Mouse (Mus musculus): ENCODE data around the gene Gm5039. TPM values are rescaled to one million over a fixed set of nuclear protein-coding genes. Genes with fewer than 3 reads are reported as not detected.
"Not testable (repeated sequence)": the region's sequence is repeated elsewhere in the genome, so short reads cannot be mapped to it uniquely, and the experiment has no call there.

Gm5039 gene
- polyA plus RNA-seq, 1 experiment from 2014 or later = not detected

DNA sequence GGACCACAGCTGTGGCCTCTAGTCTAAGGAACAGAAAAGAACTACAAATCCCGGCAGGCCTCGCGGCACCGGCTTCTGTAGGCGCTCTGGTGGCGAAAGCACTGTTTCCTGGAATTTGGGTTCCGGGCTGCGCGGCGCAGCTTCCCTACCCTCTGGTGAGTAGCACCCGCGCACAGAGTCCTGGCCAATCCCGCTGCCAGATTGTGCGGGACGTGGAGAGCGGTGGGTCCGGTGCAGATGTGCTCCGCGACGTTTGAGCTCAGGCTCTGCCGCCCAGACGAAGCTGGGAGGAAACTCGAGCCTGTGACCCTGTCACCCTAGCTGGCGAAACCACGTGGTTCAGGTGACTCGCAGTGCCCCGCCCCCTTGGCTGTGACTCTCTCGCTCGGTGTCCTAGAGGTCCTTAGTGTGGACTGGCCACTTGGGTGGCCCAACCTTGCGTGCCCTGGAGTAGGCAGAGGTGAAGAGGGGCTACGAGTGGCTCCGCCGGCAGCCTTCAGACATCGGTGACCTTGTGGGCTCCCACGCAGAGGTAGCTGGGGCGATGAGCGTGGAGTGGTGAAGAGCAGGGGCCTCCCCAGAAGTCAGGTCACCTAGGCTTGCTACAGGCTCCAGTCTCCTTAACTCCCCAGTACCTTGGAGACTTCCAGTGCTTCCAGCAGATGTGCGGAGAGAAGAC, 36.8 kb upstream of the Gm5039 start, which contains the start of gene Adck1:
Gene Adck1, plus strand, starts transcription at position 114 of the 679 bp plus-strand sequence.
- peaks cover 4% of the 10 kb centered on the region; the same call in 1 of the 2 replicates for H3K4me1 ChIP-seq (ENCODE audit: insufficient read depth)
- WGBS (ENCODE audit: insufficient replicate concordance) = 1% methylated on average over 38 of the region's 38 CpGs
- peak within 1 kb of the TSS; percentile 94 for H3K27ac ChIP-seq (ENCODE audit: low read depth)
- ATAC-seq (peak; percentile 98), DNase-seq (peak; percentile 88)
- peak within 1 kb of the TSS; percentile 77 for H3K9ac ChIP-seq (replicated peaks)
- no peaks in the 10 kb centered on the region for H3K9me3 ChIP-seq (ENCODE audit: low read length)
- no peaks in the 10 kb centered on the region for H3K27me3 ChIP-seq (ENCODE audit: insufficient read depth, low read length)
- no peaks in the 10 kb centered on the region for H3K36me3 ChIP-seq (replicated peaks; ENCODE audit: insufficient read depth, low read length)
- TF ChIP-seq CTCF (IDR thresholded peaks at IDR 0.05; ENCODE audit: low read depth) = no peak
- no peak for TF ChIP-seq EP300 (IDR thresholded peaks at IDR 0.05; ENCODE audit: low read depth)
- peak within 1 kb of the TSS; percentile 70 for H3K4me3 ChIP-seq (ENCODE audit: low read depth, low read length)
- H3K4me2 ChIP-seq (ENCODE audit: low read depth, low read length) = peak within 1 kb of the TSS; percentile 94

DNA sequence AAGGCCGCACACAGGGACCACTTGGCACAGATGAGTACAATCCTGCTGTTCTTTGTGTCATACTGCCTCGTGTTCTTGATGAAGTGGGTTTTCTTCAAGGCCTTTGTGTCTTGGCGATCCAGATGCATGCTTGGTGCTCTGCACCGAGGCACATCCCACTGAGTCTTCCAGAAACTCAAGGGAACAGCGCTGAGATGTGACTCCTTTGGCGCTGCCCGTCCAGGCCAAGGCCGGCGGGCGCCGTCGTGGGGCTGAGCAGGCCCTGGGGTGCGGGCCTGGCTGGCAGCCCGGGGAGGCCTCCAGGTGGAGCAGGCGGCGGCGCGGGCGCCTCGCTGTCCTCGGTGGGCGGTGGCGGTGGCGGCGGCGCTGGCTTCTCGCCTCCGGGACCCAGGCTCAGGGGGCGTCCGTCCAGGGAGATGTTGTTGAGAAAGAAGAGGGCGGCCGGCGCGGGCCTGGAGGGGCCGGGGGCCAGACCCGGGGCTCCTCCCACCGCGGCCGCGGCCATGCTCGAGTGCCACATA, 30.4 kb upstream of the Gm5039 start:
- Histone ChIP-seq H3K36me3 (replicated peaks; ENCODE audit: insufficient read depth, low read length) (no peaks in the 10 kb centered on the region), H3K9ac (replicated peaks) (no peak overlapping the region), H3K9me3 (ENCODE audit: low read length) (no peaks in the 10 kb centered on the region), H3K27me3 (ENCODE audit: insufficient read depth, low read length) (no peaks in the 10 kb centered on the region), H3K4me2 (ENCODE audit: low read depth, low read length) (peak overlapping the region; percentile 55; the same call in 1 of the 2 replicates), H3K27ac (ENCODE audit: low read depth) (no peak overlapping the region), H3K4me3 (ENCODE audit: low read depth, low read length) (peak overlapping the region; percentile 20; the same call in 1 of the 2 replicates), H3K4me1 (ENCODE audit: insufficient read depth) (no peaks in the 10 kb centered on the region)
- ATAC-seq (no peak), DNase-seq (no peak)
- TF ChIP-seq EP300 (IDR thresholded peaks at IDR 0.05; ENCODE audit: low read depth) (no peak), CTCF (IDR thresholded peaks at IDR 0.05; ENCODE audit: low read depth) (no peak)
- WGBS (ENCODE audit: insufficient replicate concordance) = 17% methylated on average over 36 of the region's 41 CpGs

DNA sequence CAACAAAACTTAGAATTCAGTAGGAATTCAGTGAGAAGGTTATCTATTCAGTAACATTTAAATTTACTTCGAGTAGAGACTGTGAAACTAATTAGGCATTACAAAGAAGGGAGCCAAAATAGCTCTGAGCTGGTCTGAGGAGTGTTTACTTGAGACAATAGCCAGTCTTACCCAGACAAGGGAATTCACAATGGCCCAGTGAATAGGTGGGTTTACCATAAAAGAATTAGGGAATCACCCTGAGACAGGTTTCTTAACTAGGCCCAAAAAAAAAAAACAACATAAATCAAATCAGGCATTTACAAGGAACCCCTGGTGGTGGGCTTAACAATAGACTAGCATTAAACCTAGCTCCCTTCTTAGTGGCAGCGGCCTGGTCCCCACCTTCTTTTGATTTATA, 17.5 kb upstream of the Gm5039 start:
- H3K4me2 ChIP-seq (ENCODE audit: low read depth, low read length); H3K4me3 ChIP-seq (ENCODE audit: low read depth, low read length); ATAC-seq; H3K9me3 ChIP-seq (ENCODE audit: low read length); H3K4me1 ChIP-seq (ENCODE audit: insufficient read depth); DNase-seq; H3K27ac ChIP-seq (ENCODE audit: low read depth); H3K9ac ChIP-seq (replicated peaks); H3K27me3 ChIP-seq (ENCODE audit: insufficient read depth, low read length); H3K36me3 ChIP-seq (replicated peaks; ENCODE audit: insufficient read depth, low read length): not testable (repeated sequence)
- WGBS (ENCODE audit: insufficient replicate concordance) = 41% methylated on average over 2 of the region's 2 CpGs

DNA sequence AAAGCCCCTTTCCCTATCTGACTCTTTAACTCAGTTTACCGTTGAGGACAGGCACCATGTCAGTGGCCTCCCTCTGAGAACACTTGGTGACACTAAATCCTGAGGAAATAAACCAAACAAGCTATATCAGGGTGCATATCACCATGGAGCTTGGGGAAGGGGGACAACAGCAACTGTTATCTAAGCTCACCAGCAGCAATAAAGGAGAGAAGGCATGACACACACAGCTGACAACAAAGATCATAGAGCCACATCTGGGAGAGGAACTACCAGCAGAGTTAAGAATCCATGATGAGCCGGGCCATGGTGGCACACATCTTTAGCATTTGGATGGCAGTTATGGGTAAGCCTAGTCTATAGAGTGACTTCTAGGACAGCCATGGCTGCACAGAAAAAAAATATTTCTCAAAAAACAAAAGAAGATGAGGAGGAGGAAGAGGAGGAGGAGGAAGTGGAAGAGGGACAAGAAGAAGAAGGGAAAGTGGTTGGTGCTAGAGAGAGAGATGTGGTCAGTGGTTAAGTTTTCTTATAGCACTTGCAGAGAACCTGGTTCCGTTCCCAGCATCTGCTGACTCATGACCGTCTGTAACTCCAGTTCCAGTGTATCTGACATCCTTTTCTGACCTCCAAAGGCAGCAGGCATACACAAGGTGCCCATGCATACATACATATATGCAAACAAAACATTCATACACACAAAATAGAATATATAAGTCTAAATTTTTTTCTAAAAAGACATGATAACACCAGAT, 13.0 kb upstream of the Gm5039 start:
- H3K4me3 ChIP-seq (ENCODE audit: low read depth, low read length); H3K4me1 ChIP-seq (ENCODE audit: insufficient read depth); H3K27ac ChIP-seq (ENCODE audit: low read depth); H3K4me2 ChIP-seq (ENCODE audit: low read depth, low read length); H3K36me3 ChIP-seq (replicated peaks; ENCODE audit: insufficient read depth, low read length); DNase-seq; H3K9me3 ChIP-seq (ENCODE audit: low read length); ATAC-seq; H3K27me3 ChIP-seq (ENCODE audit: insufficient read depth, low read length); H3K9ac ChIP-seq (replicated peaks): not testable (repeated sequence)
- WGBS (ENCODE audit: insufficient replicate concordance) = 40% methylated on average over 4 of the region's 4 CpGs

DNA sequence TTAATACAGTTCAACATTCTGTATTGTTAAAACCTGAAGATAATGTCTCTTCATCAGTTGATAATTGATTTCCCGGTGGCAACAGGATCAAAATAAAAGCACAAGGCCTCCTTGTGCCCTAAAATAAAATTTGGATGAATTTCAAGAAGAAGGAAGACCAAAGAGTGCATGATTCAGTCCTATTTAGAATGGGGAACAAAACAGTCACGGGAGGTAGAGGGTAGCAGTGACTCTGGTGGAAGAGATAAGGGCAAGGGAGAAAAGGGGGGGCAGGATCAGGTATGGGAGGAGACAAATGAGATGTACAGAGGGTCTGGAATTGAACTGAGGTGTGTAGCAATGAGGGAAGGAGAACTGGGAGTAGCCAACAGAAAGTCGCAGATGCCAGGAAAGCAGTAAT, 9.3 kb downstream of the Gm5039 start:
- no peak for DNase-seq
- H3K4me3 ChIP-seq (ENCODE audit: low read depth, low read length) = no peak overlapping the region
- no peaks in the 10 kb centered on the region for H3K36me3 ChIP-seq (replicated peaks; ENCODE audit: insufficient read depth, low read length)
- H3K4me1 ChIP-seq (ENCODE audit: insufficient read depth) = no peaks in the 10 kb centered on the region
- H3K9ac ChIP-seq (replicated peaks) = no peak overlapping the region
- H3K27ac ChIP-seq (ENCODE audit: low read depth) = no peak overlapping the region
- H3K9me3 ChIP-seq (ENCODE audit: low read length) = no peaks in the 10 kb centered on the region
- no peak for ATAC-seq
- no peak overlapping the region for H3K4me2 ChIP-seq (ENCODE audit: low read depth, low read length)
- TF ChIP-seq EP300 (IDR thresholded peaks at IDR 0.05; ENCODE audit: low read depth) (no peak), CTCF (IDR thresholded peaks at IDR 0.05; ENCODE audit: low read depth) (no peak)
- 63% methylated on average over 3 of the region's 3 CpGs for WGBS (ENCODE audit: insufficient replicate concordance)
- H3K27me3 ChIP-seq (ENCODE audit: insufficient read depth, low read length) = no peaks in the 10 kb centered on the region

DNA sequence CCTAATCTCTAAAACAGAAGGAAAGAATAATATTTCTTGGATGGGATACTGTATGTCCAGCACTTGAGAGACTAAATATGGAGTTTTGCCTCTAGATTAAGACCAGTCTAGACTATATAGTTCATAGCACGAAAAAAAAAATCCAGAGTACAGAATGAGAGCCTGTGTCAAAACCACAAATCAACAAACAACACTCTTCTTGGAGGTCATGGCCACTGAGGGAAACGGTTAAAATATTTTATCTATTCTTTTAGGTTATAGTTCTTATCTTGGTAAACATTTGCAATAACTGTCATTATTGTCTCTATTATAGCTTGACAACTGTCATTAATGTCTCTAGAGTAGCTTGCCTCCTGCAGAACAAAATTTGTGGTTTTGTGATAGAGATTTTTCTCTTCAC, 26.7 kb downstream of the Gm5039 start:
- H3K9me3 ChIP-seq (ENCODE audit: low read length); H3K36me3 ChIP-seq (replicated peaks; ENCODE audit: insufficient read depth, low read length); H3K4me2 ChIP-seq (ENCODE audit: low read depth, low read length); DNase-seq; ATAC-seq; H3K9ac ChIP-seq (replicated peaks); H3K4me1 ChIP-seq (ENCODE audit: insufficient read depth); H3K27ac ChIP-seq (ENCODE audit: low read depth); H3K4me3 ChIP-seq (ENCODE audit: low read depth, low read length); H3K27me3 ChIP-seq (ENCODE audit: insufficient read depth, low read length): not testable (repeated sequence)
- 43% methylated on average over 2 of the region's 2 CpGs for WGBS (ENCODE audit: insufficient replicate concordance)

DNA sequence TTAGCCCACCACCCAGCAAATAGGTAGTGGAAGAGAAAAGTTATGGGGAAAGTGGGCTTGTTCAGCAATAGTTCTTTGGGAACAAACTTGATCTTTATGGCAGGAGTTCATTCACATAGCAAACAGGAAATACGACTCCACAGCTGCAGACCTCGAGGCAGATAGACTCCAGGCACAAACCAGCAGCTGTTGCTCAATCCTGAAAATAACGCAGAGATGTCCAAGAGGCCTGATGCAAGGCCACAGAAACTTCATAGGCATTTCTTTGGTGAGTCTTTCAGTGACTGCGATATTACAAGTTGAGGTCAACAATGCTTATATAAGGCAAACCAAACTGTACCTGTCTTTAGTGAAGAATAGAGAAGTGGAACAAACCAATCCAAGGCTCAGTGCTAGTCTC, 30.7 kb downstream of the Gm5039 start:
- H3K4me1 ChIP-seq (ENCODE audit: insufficient read depth); H3K4me2 ChIP-seq (ENCODE audit: low read depth, low read length); H3K27ac ChIP-seq (ENCODE audit: low read depth); H3K27me3 ChIP-seq (ENCODE audit: insufficient read depth, low read length); H3K9ac ChIP-seq (replicated peaks); H3K36me3 ChIP-seq (replicated peaks; ENCODE audit: insufficient read depth, low read length); DNase-seq; ATAC-seq; H3K9me3 ChIP-seq (ENCODE audit: low read length); H3K4me3 ChIP-seq (ENCODE audit: low read depth, low read length): not testable (repeated sequence)
- 50% methylated on average over 4 of the region's 4 CpGs for WGBS (ENCODE audit: insufficient replicate concordance)

DNA sequence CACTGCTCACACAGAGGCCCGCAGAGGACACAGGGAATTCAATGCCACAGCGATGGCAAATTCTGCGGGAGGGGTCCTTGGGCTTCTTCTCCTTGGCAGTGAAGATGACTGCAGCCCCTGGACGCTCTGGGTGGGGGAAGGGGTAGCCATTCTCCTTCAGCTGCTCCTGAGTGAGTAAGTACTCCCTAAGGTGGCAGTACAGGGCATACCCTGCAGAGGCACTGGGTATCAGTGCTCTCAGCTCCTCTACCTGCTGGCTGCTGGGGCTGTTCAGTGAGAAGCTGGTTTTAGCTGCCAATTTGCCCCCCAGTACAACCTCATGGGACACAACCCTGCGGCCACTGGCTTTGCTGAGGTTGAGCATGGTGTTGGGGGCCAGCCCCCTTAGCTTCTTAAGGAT, 38.6 kb downstream of the Gm5039 start:
- 78% methylated on average over 3 of the region's 5 CpGs for WGBS (ENCODE audit: insufficient replicate concordance)
- ATAC-seq; H3K36me3 ChIP-seq (replicated peaks; ENCODE audit: insufficient read depth, low read length); H3K4me2 ChIP-seq (ENCODE audit: low read depth, low read length); H3K4me1 ChIP-seq (ENCODE audit: insufficient read depth); DNase-seq; H3K9me3 ChIP-seq (ENCODE audit: low read length); H3K4me3 ChIP-seq (ENCODE audit: low read depth, low read length); H3K27ac ChIP-seq (ENCODE audit: low read depth); H3K27me3 ChIP-seq (ENCODE audit: insufficient read depth, low read length); H3K9ac ChIP-seq (replicated peaks): not testable (repeated sequence)

DNA sequence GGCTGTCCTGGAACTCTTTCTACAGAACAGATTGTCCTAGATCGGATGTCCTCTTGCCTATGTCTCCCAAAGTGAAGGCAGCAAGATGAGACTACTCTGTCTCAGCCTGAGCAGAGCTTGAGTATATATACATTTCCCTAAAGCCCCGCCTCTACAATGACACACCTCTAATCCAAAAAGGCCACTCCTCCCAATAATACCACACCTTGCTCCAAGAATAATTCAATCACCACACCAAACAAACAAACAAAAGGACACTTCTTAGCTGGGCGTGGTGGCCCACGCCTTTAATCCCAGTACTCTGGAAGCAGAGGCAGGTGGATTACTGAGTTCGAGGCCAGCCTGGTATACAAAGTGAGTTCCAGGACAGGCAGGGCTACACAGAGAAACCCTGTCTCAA, 49.4 kb downstream of the Gm5039 start, which contains the start of gene Gm5662:
Gene Gm5662, minus strand, starts transcription at position 101 of the 400 bp plus-strand sequence.
- not testable (repeated sequence) for ATAC-seq; H3K9ac ChIP-seq (replicated peaks); H3K9me3 ChIP-seq (ENCODE audit: low read length); H3K27ac ChIP-seq (ENCODE audit: low read depth); H3K27me3 ChIP-seq (ENCODE audit: insufficient read depth, low read length); H3K4me3 ChIP-seq (ENCODE audit: low read depth, low read length); H3K4me1 ChIP-seq (ENCODE audit: insufficient read depth); H3K4me2 ChIP-seq (ENCODE audit: low read depth, low read length); DNase-seq; H3K36me3 ChIP-seq (replicated peaks; ENCODE audit: insufficient read depth, low read length)
- WGBS (ENCODE audit: insufficient replicate concordance) = 65% methylated on average over 5 of the region's 5 CpGs
